Mouse (Mus musculus): Measurements from ENCODE around the gene Gm20388.

- TF ChIP-seq TAL1 (IDR thresholded peaks at IDR 0.05; ENCODE audit: low read length): no peak
- TF ChIP-seq GATA1 (IDR thresholded peaks at IDR 0.05; ENCODE audit: low read length): no peak
Observed at GRCm38 (mm10) chr8:120998966-120999365, 1088.3 kb downstream of the Gm20388 start.

All from erythroblast, embryonic 14.5 days (primary cell).